Mouse (Mus musculus) liver, embryonic 14.5 days (tissue): Measurements from ENCODE around the gene Pin1.

Experiments used
- CTCF ChIP-seq: IDR thresholded peaks from 2 replicates; pipeline ENCODE4 v1.5.1; 2016; ENCODE audit warnings: antibody characterized with exemption, low read depth, control low read depth
- EP300 ChIP-seq: IDR thresholded peaks from 2 replicates; pipeline ENCODE4 v1.6.1; 2016; ENCODE audit warnings: antibody characterized with exemption, low read depth

- TF ChIP-seq CTCF, result no peak
- no peak for TF ChIP-seq EP300
Measured at GRCm38 (mm10) chr9:20705420-20705819, 53.5 kb downstream of the Pin1 start.
